Mouse (Mus musculus) G1E (cell line): ENCODE results near the gene Ppil6.

Source experiments
- CTCF ChIP-seq: IDR thresholded peaks from 2 replicates; pipeline ENCODE4 v1.5.1; 2012; ENCODE audit warnings: low read depth, low read length, inconsistent platforms, mixed read lengths
- GATA1 ChIP-seq: IDR thresholded peaks from 2 replicates; pipeline ENCODE4 v1.6.1; 2012; ENCODE audit warnings: borderline replicate concordance, low read length, inconsistent platforms, mixed read lengths
- GATA2 ChIP-seq: IDR thresholded peaks from 2 replicates; pipeline ENCODE4 v1.6.1; 2012; ENCODE audit warnings: low read depth, low read length, inconsistent platforms, borderline replicate concordance
- POLR2AphosphoS5 ChIP-seq: IDR thresholded peaks from 2 replicates; pipeline ENCODE4 v1.6.1; 2012; ENCODE audit warnings: low read depth, low read length, inconsistent platforms; ENCODE audit not compliant: insufficient replicate concordance
- TAL1 ChIP-seq: conservative IDR thresholded peaks from 2 replicates; pipeline ENCODE4 v1.6.1; 2012; ENCODE audit warnings: low read depth, low read length, inconsistent platforms, mixed read lengths

DNA sequence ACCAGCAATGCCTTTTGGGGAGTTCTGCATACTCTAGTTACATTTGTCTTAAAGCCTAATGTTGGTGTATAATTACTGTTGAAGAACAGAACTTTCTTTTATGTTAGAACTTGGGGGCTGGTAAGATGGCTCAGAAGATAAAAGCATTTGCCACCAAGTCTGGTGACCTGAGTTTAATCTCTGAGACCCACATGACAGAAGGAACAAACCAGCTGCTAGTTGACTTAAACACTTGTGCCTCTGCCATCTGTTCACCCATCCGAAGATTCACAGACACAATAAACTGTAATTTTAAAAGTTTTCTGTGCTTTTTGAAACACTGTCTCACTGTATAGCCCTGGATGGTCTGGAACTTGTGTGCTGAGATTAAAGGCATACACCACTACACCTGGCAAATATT is 35.5 kb downstream of the Ppil6 start:
- TF ChIP-seq CTCF (no peak), GATA1 (no peak), TAL1 (peak; percentile 43), GATA2 (no peak), POLR2AphosphoS5 (no peak)
